ENCODE assay signal across 9 mouse cellular contexts in the genomic region with DNA sequence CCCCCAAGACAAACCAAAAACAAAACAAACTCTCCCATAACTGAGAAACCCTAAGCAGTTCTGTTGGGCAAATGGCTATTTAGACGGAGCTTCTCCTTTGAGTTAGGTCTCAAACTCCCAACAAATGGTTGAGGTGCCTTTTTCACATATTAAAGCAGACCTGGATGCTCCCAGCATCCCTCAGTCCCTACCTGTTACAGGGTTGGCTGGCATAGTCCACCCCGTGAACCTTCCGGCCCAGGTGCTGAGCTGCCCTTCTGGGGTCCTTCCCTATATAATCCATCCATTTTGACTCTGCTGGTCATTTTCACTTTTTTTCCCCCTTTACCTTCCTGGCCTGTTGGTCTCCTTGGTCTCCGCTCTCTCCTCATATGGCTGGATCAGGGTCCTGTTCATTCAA. TPM values are rescaled to one million over a fixed set of nuclear protein-coding genes. Genes with fewer than 3 reads are reported as not detected.
DNase-seq lines count a peak whose midpoint lies in the region; ATAC-seq lines count a peak whose summit lies in the region.
"Had no signal": no experiment of that assay in that cellular context is flagged by ENCODE, and none has a peak within 500 bp of the region (broad histone marks: within the 10 kb centered on the region; RNA-seq: fewer than 3 reads in every experiment).

No protein-coding gene starts in this region.

- 90% methylated on average over 4 of the region's 4 CpGs for WGBS in kidney, embryonic 14.5 days
- WGBS in embryonic facial prominence, embryonic 10.5 days, result 89% methylated on average over 4 of the region's 4 CpGs
- WGBS in hindbrain, embryonic 15.5 days, result 85% methylated on average over 4 of the region's 4 CpGs
- 81% methylated on average over 4 of the region's 4 CpGs for WGBS in midbrain, embryonic 14.5 days

- no peaks in the 10 kb centered on the region for H3K27me3 ChIP-seq in kidney, embryonic 14.5 days (ENCODE audit: control insufficient read depth, insufficient read depth, low read length)
- H3K27me3 ChIP-seq in embryonic facial prominence, embryonic 10.5 days (replicated peaks; ENCODE audit: low read depth, poor library complexity, severe bottlenecking), result no peaks in the 10 kb centered on the region
- H3K27me3 ChIP-seq in hindbrain, embryonic 15.5 days, result no peaks in the 10 kb centered on the region
- H3K27me3 ChIP-seq in midbrain, embryonic 14.5 days (ENCODE audit: control insufficient read depth, insufficient read depth, low read length), result no peaks in the 10 kb centered on the region

- H3K9ac ChIP-seq in kidney, embryonic 14.5 days (ENCODE audit: low read depth, low read length), result no peak overlapping the region
- H3K9ac ChIP-seq in hindbrain, embryonic 15.5 days, result peak overlapping the region; percentile 93; the same call in 1 of the 2 replicates
- H3K9ac ChIP-seq in midbrain, embryonic 14.5 days (replicated peaks; ENCODE audit: low read length), result no peak overlapping the region; the same call in 1 of the 2 replicates

- peak overlapping the region; percentile 77 for H3K4me2 ChIP-seq in kidney, embryonic 14.5 days (replicated peaks; ENCODE audit: low read depth, low read length)
- H3K4me2 ChIP-seq in hindbrain, embryonic 15.5 days, result peak overlapping the region; percentile 73
- H3K4me2 ChIP-seq in midbrain, embryonic 14.5 days (ENCODE audit: low read length), result peak overlapping the region; percentile 53

- no peak overlapping the region for H3K27ac ChIP-seq in kidney, embryonic 14.5 days (ENCODE audit: low read depth, low read length)
- peak overlapping the region; percentile 91; the same call in 1 of the 2 replicates for H3K27ac ChIP-seq in embryonic facial prominence, embryonic 10.5 days (replicated peaks)
- peak overlapping the region; percentile 91 for H3K27ac ChIP-seq in hindbrain, embryonic 15.5 days (replicated peaks)
- H3K27ac ChIP-seq in midbrain, embryonic 14.5 days (replicated peaks; ENCODE audit: low read depth, low read length), result peak overlapping the region; percentile 91

- 0 out of 2 replicates have a peak, but pooled peaks cover 5% of the 10 kb centered on the region for H3K36me3 ChIP-seq in kidney, embryonic 14.5 days (ENCODE audit: control insufficient read depth, insufficient read depth, low read length)
- peaks cover 12% of the 10 kb centered on the region for H3K36me3 ChIP-seq in embryonic facial prominence, embryonic 10.5 days (replicated peaks)
- H3K36me3 ChIP-seq in hindbrain, embryonic 15.5 days, result peaks cover 13% of the 10 kb centered on the region
- H3K36me3 ChIP-seq in midbrain, embryonic 14.5 days (ENCODE audit: control insufficient read depth, insufficient read depth, low read length), result peaks cover 15% of the 10 kb centered on the region

- peaks cover 5% of the 10 kb centered on the region; the same call in 1 of the 2 replicates for H3K9me3 ChIP-seq in kidney, embryonic 14.5 days (ENCODE audit: control insufficient read depth, low read length)
- peaks cover 4% of the 10 kb centered on the region; the same call in 1 of the 2 replicates for H3K9me3 ChIP-seq in embryonic facial prominence, embryonic 10.5 days
- no peaks in the 10 kb centered on the region for H3K9me3 ChIP-seq in hindbrain, embryonic 15.5 days
- 0 out of 2 replicates have a peak, but pooled peaks cover 4% of the 10 kb centered on the region for H3K9me3 ChIP-seq in midbrain, embryonic 14.5 days (ENCODE audit: control insufficient read depth, low read length)

- peaks cover 11% of the 10 kb centered on the region; the same call in 1 of the 2 replicates for H3K4me1 ChIP-seq in kidney, embryonic 14.5 days (ENCODE audit: control insufficient read depth, insufficient read depth, low read length)
- peaks cover 17% of the 10 kb centered on the region for H3K4me1 ChIP-seq in embryonic facial prominence, embryonic 10.5 days
- H3K4me1 ChIP-seq in hindbrain, embryonic 15.5 days (replicated peaks), result peaks cover 36% of the 10 kb centered on the region
- peaks cover 22% of the 10 kb centered on the region for H3K4me1 ChIP-seq in midbrain, embryonic 14.5 days (ENCODE audit: control insufficient read depth, insufficient read depth, low read length)

- DNase-seq in kidney, postnatal 36 days, result no peak
- DNase-seq in embryonic facial prominence, embryonic 10.5 days (ENCODE audit: low spot score), result no peak
- no peak for DNase-seq in midbrain, embryonic 14.5 days
- no peak for DNase-seq in right cerebral cortex, postnatal 25 days
- no peak for DNase-seq in adrenal gland, adult (ENCODE audit: inconsistent age in 2 of 2, low spot score in 1 of 2)
- no peak for DNase-seq in urinary bladder, postnatal 36 days (ENCODE audit: low spot score in 2 of 2)

- peak overlapping the region; percentile 97 for H3K4me3 ChIP-seq in kidney, embryonic 14.5 days (ENCODE audit: low read length)
- peak overlapping the region; percentile 97 for H3K4me3 ChIP-seq in embryonic facial prominence, embryonic 10.5 days
- peak overlapping the region; percentile 92 for H3K4me3 ChIP-seq in hindbrain, embryonic 15.5 days
- peak overlapping the region; percentile 93 for H3K4me3 ChIP-seq in midbrain, embryonic 14.5 days (replicated peaks; ENCODE audit: low read depth, low read length)

- peak; percentile 11; the same call in 1 of the 2 replicates for ATAC-seq in kidney, embryonic 14.5 days (ENCODE audit: low FRiP score, low TSS enrichment)
- peak; percentile 36; the same call in 1 of the 2 replicates for ATAC-seq in hindbrain, embryonic 15.5 days (ENCODE audit: low FRiP score, low read depth)
- ATAC-seq in midbrain, embryonic 14.5 days (ENCODE audit: low FRiP score, low TSS enrichment), result no peak

RNA-seq across cellular contexts. Expression of a gene that starts 0.5 kb away (rescaled TPM):
- polyA plus RNA-seq in kidney, embryonic 14.5 days (2014; fragmentation: Nextera tagmentation; extraction: Ambion mirVana), result 65.3 and 71.0 TPM in 2 replicates
- polyA plus RNA-seq in embryonic facial prominence, embryonic 10.5 days (2016; fragmentation: Nextera tagmentation; extraction: Ambion mirVana), result 68.0 and 77.6 TPM in 2 replicates
- 318 and 324 TPM in 2 replicates for polyA plus RNA-seq in hindbrain, embryonic 15.5 days (2015; fragmentation: Nextera tagmentation; extraction: Ambion mirVana)
- polyA plus RNA-seq in midbrain, embryonic 14.5 days (2014; fragmentation: Nextera tagmentation; extraction: Ambion mirVana), result 301 and 306 TPM in 2 replicates

RNA-seq across cellular contexts. Expression of a gene that starts 47.6 kb away (rescaled TPM):
- polyA plus RNA-seq in kidney, embryonic 14.5 days (2014; fragmentation: Nextera tagmentation; extraction: Ambion mirVana), result 13.7 and 21.3 TPM in 2 replicates
- polyA plus RNA-seq in embryonic facial prominence, embryonic 10.5 days (2016; fragmentation: Nextera tagmentation; extraction: Ambion mirVana), result 17.7 and 19.0 TPM in 2 replicates
- 18.6 and 20.7 TPM in 2 replicates for polyA plus RNA-seq in hindbrain, embryonic 15.5 days (2015; fragmentation: Nextera tagmentation; extraction: Ambion mirVana)
- 13.0 and 16.5 TPM in 2 replicates for polyA plus RNA-seq in midbrain, embryonic 14.5 days (2014; fragmentation: Nextera tagmentation; extraction: Ambion mirVana)

RNA-seq across cellular contexts. Expression of a gene that starts 51.8 kb away (rescaled TPM):
- 1.3 and 1.5 TPM in 2 replicates for polyA plus RNA-seq in kidney, embryonic 14.5 days (2014; fragmentation: Nextera tagmentation; extraction: Ambion mirVana)
- polyA plus RNA-seq in embryonic facial prominence, embryonic 10.5 days (2016; fragmentation: Nextera tagmentation; extraction: Ambion mirVana), result 0.61 and 0.72 TPM in 2 replicates
- 3.6 and 5.8 TPM in 2 replicates for polyA plus RNA-seq in hindbrain, embryonic 15.5 days (2015; fragmentation: Nextera tagmentation; extraction: Ambion mirVana)
- polyA plus RNA-seq in midbrain, embryonic 14.5 days (2014; fragmentation: Nextera tagmentation; extraction: Ambion mirVana), result 8.8 and 10.9 TPM in 2 replicates
- polyA plus RNA-seq: large intestine, adult 2 months had no signal
